Mouse (Mus musculus) adrenal gland, adult 10 weeks (tissue): Measurements from ENCODE around the gene Vmn1r54. TPM values are rescaled to one million over a fixed set of nuclear protein-coding genes. Genes with fewer than 3 reads are reported as not detected.

ENCODE experiments used
- polyA plus RNA-seq: library from polyadenylated mRNA; stranded (reverse); fragments of 350-450 nt; fragmentation: Illumina TruSeq; extraction: RNeasy Lipid Tissue Mini Kit (QIAGEN cat#74804); gene quantifications from one replicate; pipeline ENCODE4 v1.2.3, GENCODE M21; 2014; ENCODE audit warnings: low read depth, low replicate concordance

The Vmn1r54 gene
- not detected for polyA plus RNA-seq

DNA sequence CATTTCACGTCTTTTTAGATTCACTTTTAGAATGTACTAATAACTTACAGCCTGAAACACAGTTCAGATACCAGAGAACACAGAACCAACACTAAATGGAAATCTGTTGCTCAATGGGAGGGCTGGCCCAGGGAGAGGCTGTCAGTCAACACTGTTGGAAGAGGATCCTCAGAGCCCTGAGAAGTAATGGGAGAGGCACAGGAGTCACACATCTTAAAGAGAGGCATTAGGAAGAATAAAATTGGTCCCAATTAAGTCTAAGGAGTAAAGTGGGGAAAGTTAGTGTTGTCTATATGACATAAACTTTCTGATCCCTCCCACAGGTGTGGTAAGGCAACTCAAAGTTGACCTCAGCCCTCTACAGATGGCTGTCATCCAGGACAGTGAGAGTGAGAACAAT is at the start of gene Vmn1r54:
TSS of gene Vmn1r54 (plus strand) at position 301 of the 400 bp plus-strand sequence.

DNA sequence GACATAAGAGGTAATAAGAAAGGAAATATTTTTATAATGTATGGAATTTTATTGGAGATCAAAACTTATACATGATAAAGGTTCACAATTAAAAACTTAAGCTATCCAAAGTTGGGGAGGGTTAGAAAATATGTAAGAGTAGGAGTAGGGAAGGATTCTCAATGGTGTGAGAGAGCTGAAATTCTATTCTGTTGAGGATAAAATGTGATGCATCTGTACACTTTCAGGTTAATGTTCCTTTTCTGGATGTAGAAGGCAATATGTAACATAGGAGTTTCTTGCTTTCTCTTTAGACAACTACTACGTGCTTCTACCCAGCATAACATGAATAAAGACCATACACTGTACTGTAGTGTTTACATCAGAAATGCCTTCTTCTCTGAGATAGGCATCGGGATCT is 43.6 kb upstream of the Vmn1r54 start, which contains the start of gene V1ra8:
TSS of gene V1ra8 (plus strand) at position 301 of the 400 bp plus-strand sequence.

DNA sequence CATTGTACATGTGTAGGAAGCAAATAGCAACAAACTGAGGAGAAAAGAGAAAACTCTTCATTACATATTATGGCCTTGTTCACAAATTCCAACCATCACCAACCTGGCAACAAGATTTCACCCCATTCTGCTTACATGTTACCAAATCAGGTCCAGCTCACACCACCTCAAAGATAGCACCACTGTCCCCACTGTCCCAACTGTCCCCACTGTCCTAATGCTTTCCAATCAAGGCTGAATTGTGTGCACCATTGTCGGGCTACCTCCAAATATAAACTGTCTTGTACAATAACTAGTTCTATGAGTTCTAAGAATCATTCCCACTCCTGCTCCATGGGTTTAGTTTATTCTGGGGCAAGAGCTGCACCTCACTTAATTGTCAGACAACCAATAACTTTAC is 21.8 kb upstream of the Vmn1r54 start, which contains the start of gene Vmn1r53:
TSS of gene Vmn1r53 (minus strand) at position 101 of the 400 bp plus-strand sequence.

DNA sequence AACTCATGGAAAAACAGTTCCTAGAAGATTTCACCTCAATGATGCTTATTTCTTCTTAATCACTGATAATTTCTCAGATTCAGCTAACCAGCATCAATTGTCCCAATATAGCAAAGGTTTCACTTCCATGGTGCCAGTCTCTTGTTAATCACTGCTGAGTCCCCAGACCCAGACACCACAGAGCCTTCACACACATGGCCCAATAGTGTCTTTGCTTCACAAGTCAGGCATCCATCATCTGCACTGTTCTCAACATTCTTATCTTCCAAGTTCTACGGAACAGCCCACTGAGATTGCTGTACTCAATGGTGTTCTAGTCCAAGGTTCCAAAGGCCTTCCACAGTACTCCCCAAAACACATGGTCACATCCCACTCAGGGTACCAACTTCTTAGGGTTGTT is 54.8 kb downstream of the Vmn1r54 start, which contains the start of gene BC048671:
TSS of gene BC048671 (plus strand) at position 301 of the 400 bp plus-strand sequence.

Other genes with a start within 250 kb of the Vmn1r54 start
- gene Vmn1r47, start 230.2 kb upstream of the Vmn1r54 start, polyA plus RNA-seq = not detected
- not detected for gene Vmn1r48, start 209.5 kb upstream of the Vmn1r54 start, polyA plus RNA-seq
- not detected for gene Vmn1r49, start 167.8 kb upstream of the Vmn1r54 start, polyA plus RNA-seq
- gene Vmn1r50, start 144.9 kb upstream of the Vmn1r54 start, polyA plus RNA-seq = not detected
- not detected for gene Vmn1r51, start 123.7 kb upstream of the Vmn1r54 start, polyA plus RNA-seq
- not detected for gene Vmn1r52, start 71.5 kb upstream of the Vmn1r54 start, polyA plus RNA-seq
- not detected for gene V1ra8, start 43.5 kb upstream of the Vmn1r54 start, polyA plus RNA-seq
- not detected for gene Vmn1r53, start 21.9 kb upstream of the Vmn1r54 start, polyA plus RNA-seq
- not detected for gene BC048671, start 54.9 kb downstream of the Vmn1r54 start, polyA plus RNA-seq
- gene Chst13, start 78.9 kb downstream of the Vmn1r54 start, polyA plus RNA-seq = not detected
- gene Uroc1, start 87.0 kb downstream of the Vmn1r54 start, polyA plus RNA-seq = not detected
- gene Zxdc, start 123.2 kb downstream of the Vmn1r54 start, polyA plus RNA-seq = 14.3 TPM
- not detected for gene Cfap100, start 182.5 kb downstream of the Vmn1r54 start, polyA plus RNA-seq
- 7.6 TPM for gene Klf15, start 216.3 kb downstream of the Vmn1r54 start, polyA plus RNA-seq
- gene Aldh1l1, start 240.1 kb downstream of the Vmn1r54 start, polyA plus RNA-seq = 23.0 TPM